Mouse (Mus musculus) cerebellum, adult 2 months (tissue): ENCODE results near the gene Rab6a. TPM values are rescaled to one million over a fixed set of nuclear protein-coding genes. Genes with fewer than 3 reads are reported as not detected.

Experiments used
- DNase-seq, 2 experiments: peaks; one replicate each; pipeline ENCODE4 v3.0.0; 2021
- H3K27ac ChIP-seq: fragments of 200-500 bp; 2 replicates; pipeline ENCODE4 v1.5.1; 2012; ENCODE audit warnings: low read length, control low read depth, inconsistent platforms; ENCODE audit not compliant: insufficient read depth
- H3K27me3 ChIP-seq: fragments of 200-500 bp; 2 replicates; pipeline ENCODE4 v1.6.1; 2012; ENCODE audit warnings: inconsistent platforms, mild to moderate bottlenecking, low read length, moderate library complexity; ENCODE audit not compliant: control insufficient read depth, insufficient read depth
- H3K4me1 ChIP-seq: fragments of 200-500 bp; 2 replicates; pipeline ENCODE4 v1.6.1; 2011; ENCODE audit warnings: low read length; ENCODE audit not compliant: control insufficient read depth, insufficient read depth
- H3K4me3 ChIP-seq: fragments of 200-500 bp; replicated peaks from 2 replicates; pipeline ENCODE3; 2011; ENCODE audit warnings: mild to moderate bottlenecking, low read depth, low read length, control low read depth; ENCODE audit not compliant: insufficient read depth
- CTCF ChIP-seq: fragments of 200-500 bp; IDR thresholded peaks from 2 replicates; pipeline ENCODE4 v1.5.1; 2011; ENCODE audit warnings: low read depth, mild to moderate bottlenecking, control low read depth, low read length, moderate library complexity, borderline replicate concordance; ENCODE audit not compliant: insufficient read depth
- POLR2A ChIP-seq: fragments of 200-500 bp; IDR thresholded peaks from 2 replicates; pipeline ENCODE4 v1.6.1; 2011; ENCODE audit warnings: low read length, control low read depth, borderline replicate concordance; ENCODE audit not compliant: insufficient read depth
- WGBS: fragments of 180-500 bp; shearing (Covaris S2); methylation state at CpG from one replicate; pipeline ENCODE4 v1.1.7; 2018; 5-methylcytosine and 5-hydroxymethylcytosine counted together
- polyA plus RNA-seq: library from polyadenylated mRNA; depleted of rRNA; stranded (reverse); fragments of >200 nt; gene quantifications from 2 replicates; pipeline ENCODE4 v1.2.3, GENCODE M21; 2012; rRNA removed

Rab6a gene
- polyA plus RNA-seq, 1 experiment, result 259 TPM

GRCm38 (mm10) chr7:100685061-100686030 is 78.1 kb downstream of the Rab6a start:
- TF ChIP-seq CTCF (peak; percentile 97), POLR2A (no peak)
- peak; percentile 71 to 79 for DNase-seq
- no peaks in the 10 kb centered on the region for H3K4me1 ChIP-seq
- no peak overlapping the region for H3K27ac ChIP-seq
- WGBS, result 40% methylated on average over 13 of the region's 13 CpGs
- no peak overlapping the region for H3K4me3 ChIP-seq
- H3K27me3 ChIP-seq, result no peaks in the 10 kb centered on the region

- Histone ChIP-seq H3K4me3 (no peak overlapping the region), H3K4me1 (no peaks in the 10 kb centered on the region), H3K27me3 (no peaks in the 10 kb centered on the region), H3K27ac (no peak overlapping the region)
- 82% methylated on average over 7 of the region's 7 CpGs for WGBS
- no peak for TF ChIP-seq POLR2A
- TF ChIP-seq CTCF, result no peak
- DNase-seq, result no peak
Observed at GRCm38 (mm10) chr7:100688471-100688870, 81.3 kb downstream of the Rab6a start.

Other genes starting within 250 kb of the Rab6a start
- gene C2cd3, start 235.2 kb upstream of the Rab6a start, polyA plus RNA-seq, result 18.0 and 19.6 TPM in 2 replicates
- gene Ppme1, start 235.1 kb upstream of the Rab6a start, polyA plus RNA-seq, result 203 and 208 TPM in 2 replicates
- gene Ucp3, start 134.4 kb upstream of the Rab6a start, polyA plus RNA-seq, result 3.9 and 4.4 TPM in 2 replicates
- gene Ucp2, start 114.1 kb upstream of the Rab6a start, polyA plus RNA-seq, result 55.1 and 61.1 TPM in 2 replicates
- 1.1 and 1.2 TPM in 2 replicates for gene Dnajb13, start 92.5 kb upstream of the Rab6a start, polyA plus RNA-seq
- 12.7 and 13.0 TPM in 2 replicates for gene Coa4, start 70.3 kb upstream of the Rab6a start, polyA plus RNA-seq
- 95.5 and 96.5 TPM in 2 replicates for gene Mrpl48, start 891 bp downstream of the Rab6a start, polyA plus RNA-seq
- gene Plekhb1, start 55.0 kb downstream of the Rab6a start, polyA plus RNA-seq, result 868 and 1,066 TPM in 2 replicates
- gene Fam168a, start 99.2 kb downstream of the Rab6a start, polyA plus RNA-seq, result 127 and 144 TPM in 2 replicates